Mouse (Mus musculus) embryonic stem cell, embryonic (primary cell): ENCODE measurements around the gene N4bp1.

Experiments used
- CTCF ChIA-PET, 4 experiments: fragments of 300-600 bp in 2 of 4; fragments of 350-600 bp in 2 of 4; sonication (Branson Sonifier 250); formaldehyde crosslinking; loops; one replicate each; lab custom pipeline; 2022; ENCODE audit warnings: inconsistent platforms in 2 of 4; lab: Charles Lee
- POLR2A ChIA-PET, 4 experiments: fragments of 300-600 bp in 2 of 4; fragments of 350-600 bp in 2 of 4; sonication (Branson Sonifier 250); formaldehyde crosslinking; loops; one replicate each; lab custom pipeline; 2022; ENCODE audit warnings: antibody characterized with exemption in 4 of 4, inconsistent platforms in 1 of 4; lab: Charles Lee

Gene N4bp1

DNA sequence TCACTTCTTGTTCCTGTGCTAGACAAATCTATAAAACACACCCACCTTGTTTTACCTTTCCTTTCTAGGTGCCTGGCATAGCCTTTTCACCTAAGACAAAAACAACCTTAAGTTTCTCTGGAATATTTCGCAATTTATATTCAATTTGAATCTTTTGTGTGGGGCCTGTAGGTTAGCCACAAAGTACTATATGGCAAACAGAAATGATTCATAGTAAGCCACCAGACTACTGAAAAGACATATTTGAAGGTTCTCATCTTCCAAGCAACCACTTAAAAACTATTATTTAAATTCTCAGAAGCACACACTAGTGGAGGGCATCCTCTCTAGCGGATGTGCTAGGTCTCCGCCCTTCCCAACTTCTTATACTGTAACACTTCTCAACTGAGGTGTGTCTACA is 32.6 kb downstream of the N4bp1 start:
- CTCF ChIA-PET, result no interaction called here
- POLR2A ChIA-PET, result interaction anchor here in 3 of 4 experiments (0.5 to 3.1 kb wide), 6 partner anchors 8 to 40 kb away, joined by 3 to 8 read pairs (median 4); no protein-coding TSS in a partner anchor

- CTCF ChIA-PET, result no interaction called here
These were observed 36.2 kb downstream of the N4bp1 start for GRCm38 (mm10) chr8:86848876-86849275.

GRCm38 (mm10) chr8:86848401-86848800 is 36.7 kb downstream of the N4bp1 start:
- ChIA-PET POLR2A (interaction anchor here in 3 of 4 experiments (0.5 to 3.7 kb wide), 5 partner anchors 7 to 45 kb away, joined by 3 to 15 read pairs (median 5); no protein-coding TSS in a partner anchor), CTCF (no interaction called here)

More at GRCm38 (mm10) chr8:86848876-86849275, 36.2 kb downstream of the N4bp1 start:
- POLR2A ChIA-PET, result interaction anchor here in 3 of 4 experiments (0.6 to 3.7 kb wide), 4 partner anchors 10 to 104 kb away, joined by 3 to 15 read pairs (median 4); partner anchors contain the start of genes Gm10638 (in 1 of the 3) and Siah1a (in 1 of the 3)

DNA sequence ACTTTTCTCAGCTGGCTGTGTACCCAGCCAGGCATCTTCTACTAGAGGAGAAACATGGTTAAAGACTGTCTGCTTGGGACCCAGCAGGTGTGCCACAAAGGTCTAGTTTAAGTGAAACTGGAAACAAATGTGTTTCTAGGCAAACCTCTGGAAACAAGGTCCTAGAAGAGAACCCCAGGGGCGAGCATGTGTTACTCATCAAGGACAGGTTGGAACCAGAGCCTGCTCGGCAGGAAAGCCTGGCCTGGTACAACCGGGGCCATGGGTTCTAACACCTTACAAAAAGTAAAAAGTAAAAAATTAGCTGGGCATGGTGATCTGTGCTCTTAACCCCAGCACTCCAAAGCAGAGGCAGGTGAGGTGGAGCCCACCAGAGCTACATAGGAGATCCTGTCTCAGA is 38.0 kb downstream of the N4bp1 start:
- POLR2A ChIA-PET, result interaction anchor here in 2 of 4 experiments (0.5 to 3.7 kb wide), 3 partner anchors 9 to 39 kb away, joined by 3 to 15 read pairs (median 3); no protein-coding TSS in a partner anchor
- CTCF ChIA-PET, result interaction anchor here in 1 of 4 experiments (0.7 kb wide), 1 partner anchor 61 kb away, joined by 3 read pairs; no protein-coding TSS in a partner anchor

GRCm38 (mm10) chr8:86845875-86846274 is 39.2 kb downstream of the N4bp1 start:
- CTCF ChIA-PET, result no interaction called here
- POLR2A ChIA-PET, result interaction anchor here (0.6 to 1.7 kb wide), 8 partner anchors 9 to 100 kb away, joined by 3 to 5 read pairs (median 3); partner anchors contain the start of genes Gm10638 (in 1 of the 4) and Siah1a (in 1 of the 4)

DNA sequence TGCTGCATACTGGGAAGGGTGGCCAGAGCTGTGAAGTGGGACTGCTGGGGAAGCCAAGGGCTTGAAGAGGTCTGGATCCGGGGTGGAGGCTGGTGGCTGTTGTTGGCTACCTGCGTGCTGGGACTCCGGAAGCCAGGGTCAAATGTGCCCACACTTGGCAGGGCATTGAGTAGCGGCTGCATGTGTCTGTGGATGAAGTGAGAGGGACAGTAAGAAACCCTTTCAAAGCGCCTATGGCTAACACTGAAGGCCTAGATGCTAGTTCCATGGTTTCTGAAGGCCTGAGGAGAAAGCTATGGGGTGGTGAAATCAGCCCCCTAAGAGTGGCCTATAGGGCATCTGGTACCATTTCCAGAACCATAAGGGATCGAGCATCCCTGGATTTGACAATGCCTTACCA is 40.2 kb downstream of the N4bp1 start:
- CTCF ChIA-PET, result interaction anchor here in 2 of 4 experiments (0.6 to 1.2 kb wide), 2 partner anchors 24 to 233 kb away, joined by 3 to 5 read pairs; no protein-coding TSS in a partner anchor
- POLR2A ChIA-PET, result interaction anchor here in 3 of 4 experiments (0.7 to 1.7 kb wide), 7 partner anchors 9 to 99 kb away, joined by 3 to 8 read pairs (median 3); partner anchors contain the start of genes Gm10638 (in 1 of the 3) and Siah1a (in 1 of the 3)

- CTCF ChIA-PET, result interaction anchor here in 3 of 4 experiments (0.6 to 1.2 kb wide), 6 partner anchors 17 to 259 kb away, joined by 3 to 10 read pairs (median 3); no protein-coding TSS in a partner anchor
- POLR2A ChIA-PET, result interaction anchor here (0.6 to 1.9 kb wide), 12 partner anchors 8 to 1089 kb away, joined by 3 to 8 read pairs (median 3); partner anchors contain the start of genes Gm10638 (in 1 of the 4) and Siah1a (in 1 of the 4)
These were observed 41.2 kb downstream of the N4bp1 start for GRCm38 (mm10) chr8:86843896-86844295.

GRCm38 (mm10) chr8:86841556-86842309 is 43.3 kb downstream of the N4bp1 start:
- ChIA-PET CTCF (interaction anchor here in 3 of 4 experiments (0.6 to 1.1 kb wide), 5 partner anchors 21 to 778 kb away, joined by 4 to 6 read pairs (median 4); no protein-coding TSS in a partner anchor), POLR2A (interaction anchor here in 3 of 4 experiments (0.6 to 2.6 kb wide), 15 partner anchors 10 to 632 kb away, joined by 3 to 9 read pairs (median 3); no protein-coding TSS in a partner anchor)

GRCm38 (mm10) chr8:86840120-86840693 is 44.9 kb downstream of the N4bp1 start:
- ChIA-PET CTCF (interaction anchor here in 1 of 4 experiments (0.6 kb wide), 1 partner anchor 19 kb away, joined by 6 read pairs; no protein-coding TSS in a partner anchor), POLR2A (interaction anchor here in 3 of 4 experiments (0.5 to 2.6 kb wide), 15 partner anchors 9 to 715 kb away, joined by 3 to 9 read pairs (median 3); partner anchors contain the start of genes Gm10638 (in 1 of the 3) and Siah1a (in 1 of the 3))

GRCm38 (mm10) chr8:86838707-86839438 is 46.2 kb downstream of the N4bp1 start:
- POLR2A ChIA-PET, result interaction anchor here in 3 of 4 experiments (0.6 to 1.4 kb wide), 5 partner anchors 20 to 215 kb away, joined by 3 to 6 read pairs (median 3); no protein-coding TSS in a partner anchor
- CTCF ChIA-PET, result interaction anchor here in 1 of 4 experiments (0.7 to 1.2 kb wide), 2 partner anchors 18 to 70 kb away, joined by 3 to 5 read pairs; no protein-coding TSS in a partner anchor

GRCm38 (mm10) chr8:86837234-86837633 is 47.8 kb downstream of the N4bp1 start:
- ChIA-PET POLR2A (interaction anchor here in 1 of 4 experiments (0.6 to 0.9 kb wide), 2 partner anchors 10 to 301 kb away, joined by 5 to 6 read pairs; no protein-coding TSS in a partner anchor), CTCF (no interaction called here)

DNA sequence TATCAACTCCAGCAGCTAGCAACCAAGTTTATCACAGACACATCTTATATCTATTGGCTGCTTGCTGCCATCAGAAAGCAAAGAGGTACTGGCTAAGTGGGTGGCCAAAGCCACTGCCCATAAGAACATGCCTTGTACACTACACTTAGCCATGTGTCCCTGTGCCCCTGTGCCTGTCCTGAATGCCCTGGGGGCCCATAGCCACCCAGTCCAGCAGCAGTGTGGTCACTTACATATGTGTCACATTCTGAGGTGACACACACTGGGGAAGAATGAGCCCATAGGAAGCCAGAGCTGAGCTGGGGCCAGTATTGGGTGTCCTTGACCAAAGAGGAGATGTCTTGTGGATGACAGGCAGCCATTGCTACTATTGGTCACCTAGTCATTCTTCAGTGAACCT is 49.2 kb downstream of the N4bp1 start:
- CTCF ChIA-PET, result no interaction called here
- POLR2A ChIA-PET, result interaction anchor here in 2 of 4 experiments (0.6 to 1.4 kb wide), 4 partner anchors 31 to 1506 kb away, joined by 3 to 6 read pairs (median 3); no protein-coding TSS in a partner anchor

- CTCF ChIA-PET, result interaction anchor here in 2 of 4 experiments (0.6 to 1.4 kb wide), 3 partner anchors 10 to 87 kb away, joined by 3 to 6 read pairs (median 4); no protein-coding TSS in a partner anchor
- POLR2A ChIA-PET, result interaction anchor here in 3 of 4 experiments (0.6 to 2.3 kb wide), 13 partner anchors 9 to 1732 kb away, joined by 3 to 8 read pairs (median 3); no protein-coding TSS in a partner anchor
These were observed 50.4 kb downstream of the N4bp1 start for GRCm38 (mm10) chr8:86834496-86835260.

DNA sequence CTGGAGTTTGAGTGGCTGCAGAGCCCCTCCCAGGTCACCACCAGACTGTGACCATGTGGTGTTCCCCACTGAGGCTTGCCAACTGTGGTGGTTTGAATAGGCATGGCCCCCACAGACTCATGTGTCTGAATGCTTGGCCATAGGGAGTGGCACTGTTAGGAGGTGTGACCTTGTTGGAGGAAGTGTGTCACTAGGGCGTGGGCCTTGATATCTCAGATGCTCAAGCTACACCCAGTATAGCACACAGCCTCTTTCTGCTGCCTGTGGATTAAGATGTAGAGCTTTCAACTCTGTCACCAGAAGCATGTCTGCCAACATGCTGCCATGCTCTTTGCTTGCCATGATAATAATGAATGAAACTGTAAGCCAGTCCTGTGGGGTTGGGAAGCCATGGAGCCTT is 51.1 kb downstream of the N4bp1 start:
- ChIA-PET POLR2A (interaction anchor here in 3 of 4 experiments (1.1 to 2.3 kb wide), 3 partner anchors 10 to 58 kb away, joined by 3 to 8 read pairs (median 3); no protein-coding TSS in a partner anchor), CTCF (interaction anchor here in 1 of 4 experiments (1.4 to 1.8 kb wide), 2 partner anchors 12 to 14 kb away, joined by 4 to 5 read pairs; no protein-coding TSS in a partner anchor)

GRCm38 (mm10) chr8:86828925-86829324 is 56.1 kb downstream of the N4bp1 start:
- ChIA-PET POLR2A (no interaction called here), CTCF (no interaction called here)

GRCm38 (mm10) chr8:86827199-86827598 is 57.9 kb downstream of the N4bp1 start:
- ChIA-PET POLR2A (interaction anchor here in 2 of 4 experiments (1.0 to 1.3 kb wide), 3 partner anchors 10 to 63 kb away, joined by 3 to 5 read pairs (median 3); no protein-coding TSS in a partner anchor), CTCF (interaction anchor here in 2 of 4 experiments (1.1 to 1.4 kb wide), 2 partner anchors 16 to 81 kb away, joined by 3 to 4 read pairs; no protein-coding TSS in a partner anchor)
